In the genomic region with DNA sequence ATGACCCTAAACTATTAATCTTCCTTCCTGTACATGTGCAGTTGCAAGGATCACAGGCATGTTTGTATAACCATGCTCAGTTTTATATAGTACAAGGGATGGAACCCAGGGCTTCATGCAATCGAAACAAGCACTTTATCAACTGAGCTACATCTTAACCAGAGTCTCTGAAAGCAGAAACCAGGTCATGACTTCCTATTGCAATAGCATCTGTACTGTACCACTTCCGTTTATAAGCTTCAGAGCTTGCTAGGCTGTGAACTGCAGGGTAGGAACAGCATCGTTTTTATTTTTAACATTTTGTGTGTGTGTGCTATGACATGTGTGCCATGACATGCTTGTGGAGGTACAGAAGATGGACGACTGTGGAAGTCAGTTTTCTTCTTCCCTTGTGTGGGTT, we compare ENCODE assay signal across 17 mouse cellular contexts. TPM values are rescaled to one million over a fixed set of nuclear protein-coding genes. Genes with fewer than 3 reads are reported as not detected.
DNase-seq lines count a peak whose midpoint lies in the region; ATAC-seq and TF ChIP-seq lines count a peak whose summit lies in the region.
"Had no signal": no experiment of that assay in that cellular context is flagged by ENCODE, and none has a peak within 500 bp of the region (broad histone marks: within the 10 kb centered on the region; RNA-seq: fewer than 3 reads in every experiment).

No protein-coding gene starts in this region.

- 41% methylated on average over 4 of the region's 4 CpGs for WGBS in lung, postnatal 0 days
- WGBS in liver, embryonic 12.5 days (ENCODE audit: insufficient replicate concordance), result 36% methylated on average over 4 of the region's 4 CpGs
- 62% methylated on average over 4 of the region's 4 CpGs for WGBS in forebrain, embryonic 15.5 days

- no peak for TF ChIP-seq EP300 in lung, postnatal 0 days (IDR thresholded peaks at IDR 0.05)
- TF ChIP-seq EP300 in MEL (IDR thresholded peaks at IDR 0.05; ENCODE audit: low read depth in 1 of 2, low read length in 2 of 2), result peak; percentile 39 to 47; a peak in 2 of 4 replicates

- H3K9ac ChIP-seq in lung, postnatal 0 days (replicated peaks; ENCODE audit: low read depth), result no peak overlapping the region
- peak overlapping the region; percentile 50 for H3K9ac ChIP-seq in MEL (ENCODE audit: control insufficient read depth, low read depth, low read length, poor library complexity, severe bottlenecking)
- H3K9ac ChIP-seq in liver, embryonic 12.5 days, result peak overlapping the region; percentile 47
- H3K9ac ChIP-seq in forebrain, embryonic 15.5 days (replicated peaks), result no peak overlapping the region
- H3K9ac ChIP-seq: hindbrain, embryonic 15.5 days; limb, embryonic 15.5 days; neural tube, embryonic 13.5 days had no signal

- no peaks in the 10 kb centered on the region; the same call in 1 of the 2 replicates for H3K4me1 ChIP-seq in lung, postnatal 0 days (ENCODE audit: insufficient read depth, low read depth, low read length)
- peaks cover 9 to 34% of the 10 kb centered on the region in 2 experiments for H3K4me1 ChIP-seq in MEL (ENCODE audit: control insufficient read depth in 1 of 2, insufficient read depth in 2 of 2, low read length in 2 of 2)
- peaks cover 57% of the 10 kb centered on the region for H3K4me1 ChIP-seq in liver, embryonic 12.5 days
- peaks cover 12% of the 10 kb centered on the region for H3K4me1 ChIP-seq in forebrain, embryonic 15.5 days

- no peak for DNase-seq in lung, postnatal 0 days (ENCODE audit: low spot score)
- no peak for DNase-seq in lung, postnatal 10 days
- DNase-seq in MEL (ENCODE audit: low read depth, low spot score), result peak; percentile 87
- DNase-seq in natural killer cell, adult 2 months (ENCODE audit: low spot score in 2 of 2), result peak; percentile 19 to 31
- DNase-seq in Muller cell, postnatal 12 days (ENCODE audit: inconsistent ontology term), result no peak
- DNase-seq in ovary, postnatal 14 days (ENCODE audit: low spot score), result no peak
- DNase-seq: cerebellum, adult 2 months; heart, adult 2 months; kidney, adult 8-10 months; lung, postnatal 4 days; midbrain, embryonic 14.5 days; retina, postnatal 1 day had no signal

- no peak for TF ChIP-seq POLR2A in MEL (IDR thresholded peaks at IDR 0.05; ENCODE audit: control insufficient read depth in 1 of 2, insufficient read depth in 1 of 2, low read depth in 1 of 2, low read length in 2 of 2, poor library complexity in 1 of 2)

- 0 out of 2 replicates have a peak overlapping the region, but pooled peaks have one; percentile 20 for H3K27ac ChIP-seq in lung, postnatal 0 days (ENCODE audit: low read length)
- peak overlapping the region; percentile 71 for H3K27ac ChIP-seq in MEL (ENCODE audit: control insufficient read depth, low read depth, low read length)
- H3K27ac ChIP-seq in liver, embryonic 12.5 days, result peak overlapping the region; percentile 94
- no peak overlapping the region for H3K27ac ChIP-seq in forebrain, embryonic 15.5 days (replicated peaks)
- H3K27ac ChIP-seq: heart, adult 2 months; hindbrain, embryonic 15.5 days; limb, embryonic 15.5 days; neural tube, embryonic 13.5 days had no signal

- H3K4me2 ChIP-seq in lung, postnatal 0 days (replicated peaks; ENCODE audit: low read depth, low read length), result no peak overlapping the region
- peak overlapping the region; percentile 49 for H3K4me2 ChIP-seq in liver, embryonic 12.5 days
- no peak overlapping the region for H3K4me2 ChIP-seq in forebrain, embryonic 15.5 days (replicated peaks)
- H3K4me2 ChIP-seq: hindbrain, embryonic 15.5 days; limb, embryonic 15.5 days; neural tube, embryonic 13.5 days had no signal

- no peak for TF ChIP-seq CTCF in lung, postnatal 0 days (IDR thresholded peaks at IDR 0.05)
- TF ChIP-seq CTCF in MEL (IDR thresholded peaks at IDR 0.05 in 2 of 3, conservative IDR thresholded peaks at IDR 0.05 in 1 of 3; ENCODE audit: control insufficient read depth in 1 of 3, insufficient read depth in 1 of 3, low read depth in 2 of 3, low read length in 3 of 3, poor library complexity in 1 of 3, severe bottlenecking in 1 of 3), result no peak

- ATAC-seq in lung, postnatal 0 days, result no peak
- no peak for ATAC-seq in liver, embryonic 12.5 days
- ATAC-seq in forebrain, embryonic 15.5 days (replicated peaks), result no peak

- H3K79me2 ChIP-seq in MEL (ENCODE audit: control insufficient read depth, insufficient read depth, low read length, poor library complexity), result peaks cover 12% of the 10 kb centered on the region

- TF ChIP-seq RAD21 in MEL (IDR thresholded peaks at IDR 0.05; ENCODE audit: low read depth, low read length), result no peak

- H3K36me3 ChIP-seq in lung, postnatal 0 days (ENCODE audit: insufficient read depth, low read length), result no peaks in the 10 kb centered on the region
- H3K36me3 ChIP-seq in MEL (ENCODE audit: control insufficient read depth in 1 of 2, insufficient read depth in 2 of 2, low read length in 2 of 2), result peaks cover 0 to 33% of the 10 kb centered on the region in 2 experiments; a peak in 2 of 4 replicates
- no peaks in the 10 kb centered on the region for H3K36me3 ChIP-seq in liver, embryonic 12.5 days
- H3K36me3 ChIP-seq in forebrain, embryonic 15.5 days, result no peaks in the 10 kb centered on the region
- H3K36me3 ChIP-seq: hindbrain, embryonic 15.5 days; limb, embryonic 15.5 days; neural tube, embryonic 13.5 days had no signal

- H3K9me3 ChIP-seq in lung, postnatal 0 days (ENCODE audit: low read length), result no peaks in the 10 kb centered on the region
- H3K9me3 ChIP-seq in MEL (replicated peaks; ENCODE audit: insufficient read depth, low read length), result no peaks in the 10 kb centered on the region
- no peaks in the 10 kb centered on the region for H3K9me3 ChIP-seq in liver, embryonic 12.5 days (replicated peaks)
- H3K9me3 ChIP-seq in forebrain, embryonic 15.5 days, result no peaks in the 10 kb centered on the region
- H3K9me3 ChIP-seq: hindbrain, embryonic 15.5 days; limb, embryonic 15.5 days; neural tube, embryonic 13.5 days had no signal

- no peak overlapping the region for H3K4me3 ChIP-seq in lung, postnatal 0 days (ENCODE audit: low read depth, low read length)
- H3K4me3 ChIP-seq in MEL (ENCODE audit: control insufficient read depth in 1 of 2, insufficient read depth in 1 of 2, low read depth in 2 of 2, low read length in 2 of 2), result peak overlapping the region in 1 of 2 experiments; percentile 22; a peak in 2 of 4 replicates
- no peak overlapping the region; the same call in 1 of the 2 replicates for H3K4me3 ChIP-seq in liver, embryonic 12.5 days
- H3K4me3 ChIP-seq in forebrain, embryonic 15.5 days, result no peak overlapping the region
- H3K4me3 ChIP-seq: heart, adult 2 months; hindbrain, embryonic 15.5 days; limb, embryonic 15.5 days; neural tube, embryonic 13.5 days had no signal

- H3K27me3 ChIP-seq in lung, postnatal 0 days (replicated peaks; ENCODE audit: insufficient read depth, low read length), result no peaks in the 10 kb centered on the region
- H3K27me3 ChIP-seq in MEL (ENCODE audit: control insufficient read depth in 1 of 2, insufficient read depth in 2 of 2, low read length in 2 of 2), result no peaks in the 10 kb centered on the region
- no peaks in the 10 kb centered on the region for H3K27me3 ChIP-seq in liver, embryonic 12.5 days (replicated peaks)
- 0 out of 2 replicates have a peak, but pooled peaks cover 11% of the 10 kb centered on the region for H3K27me3 ChIP-seq in forebrain, embryonic 15.5 days
- H3K27me3 ChIP-seq: limb, embryonic 15.5 days had no signal

TF ChIP-seq in MEL, 35 proteins besides CTCF, POLR2A, EP300 and RAD21 (continues in another document):
- no peak for TF ChIP-seq NRF1 (IDR thresholded peaks at IDR 0.05; ENCODE audit: insufficient read depth, low read depth, low read length, poor library complexity, severe bottlenecking)
- TF ChIP-seq USF2 (IDR thresholded peaks at IDR 0.05; ENCODE audit: borderline replicate concordance in 1 of 2, insufficient read depth in 1 of 2, low read depth in 1 of 2, low read length in 2 of 2), result no peak
- peak; percentile 66 for TF ChIP-seq ELF1 (IDR thresholded peaks at IDR 0.05; ENCODE audit: low read depth, low read length)
- TF ChIP-seq MAFK (IDR thresholded peaks at IDR 0.05; ENCODE audit: borderline replicate concordance, low read depth, low read length), result no peak
- TF ChIP-seq RCOR1 (IDR thresholded peaks at IDR 0.05; ENCODE audit: low read depth, low read length), result peak; percentile 73
- no peak for TF ChIP-seq ZC3H11A (IDR thresholded peaks at IDR 0.05; ENCODE audit: low read depth, low read length)
- TF ChIP-seq E2F4 (IDR thresholded peaks at IDR 0.05; ENCODE audit: borderline replicate concordance, low read depth, low read length), result no peak
- no peak for TF ChIP-seq MEF2A (IDR thresholded peaks at IDR 0.05; ENCODE audit: extremely low read depth, insufficient replicate concordance, low read depth, low read length, poor library complexity, severe bottlenecking)
- TF ChIP-seq MYC (IDR thresholded peaks at IDR 0.05; ENCODE audit: low read depth, low read length), result 0 out of 2 replicates have a peak, but pooled peaks have one; percentile 15
- no peak for TF ChIP-seq BHLHE40 (IDR thresholded peaks at IDR 0.05; ENCODE audit: borderline replicate concordance, low read depth, low read length)

RNA-seq across cellular contexts. Expression of a gene that starts 3.6 kb away (rescaled TPM):
- 20.4 and 21.6 TPM in 2 replicates for polyA plus RNA-seq in lung, postnatal 0 days (2015; fragmentation: Nextera tagmentation; extraction: Ambion mirVana)
- 37.1 and 49.9 TPM in 2 replicates for total RNA-seq in MEL (2012; rRNA removed)
- polyA plus RNA-seq in MEL (2012; ENCODE audit: insufficient read depth in 1 of 2, insufficient read length in 2 of 2, low read depth in 1 of 2, low replicate concordance in 2 of 2, missing spikeins in 1 of 2), result 100 to 1,000 TPM in 1 of 2 experiments, not detected in 1; 116 TPM
- polyA plus RNA-seq in liver, embryonic 12.5 days (2016; fragmentation: Nextera tagmentation; extraction: Ambion mirVana), result 59.0 and 62.7 TPM in 2 replicates
- polyA plus RNA-seq in forebrain, embryonic 15.5 days (2015; fragmentation: Nextera tagmentation; extraction: Ambion mirVana), result 3.0 and 3.5 TPM in 2 replicates

RNA-seq across cellular contexts. Expression of a gene that starts 23.2 kb away (rescaled TPM):
- polyA plus RNA-seq in lung, postnatal 0 days (2015; fragmentation: Nextera tagmentation; extraction: Ambion mirVana), result 30.7 and 33.5 TPM in 2 replicates
- 81.4 and 83.1 TPM in 2 replicates for total RNA-seq in MEL (2012; rRNA removed)
- 100 to 1,000 TPM in 1 of 2 experiments, 10 to 100 TPM in 1; 95.4 to 100 TPM for polyA plus RNA-seq in MEL (2012; ENCODE audit: insufficient read depth in 1 of 2, insufficient read length in 2 of 2, low read depth in 1 of 2, low replicate concordance in 2 of 2, missing spikeins in 1 of 2)
- polyA plus RNA-seq in liver, embryonic 12.5 days (2016; fragmentation: Nextera tagmentation; extraction: Ambion mirVana), result 48.1 and 49.5 TPM in 2 replicates
- polyA plus RNA-seq in forebrain, embryonic 15.5 days (2015; fragmentation: Nextera tagmentation; extraction: Ambion mirVana), result 75.7 and 75.9 TPM in 2 replicates

RNA-seq across cellular contexts. Expression of a gene that starts 51.3 kb away (rescaled TPM):
- polyA plus RNA-seq in lung, postnatal 0 days (2015; fragmentation: Nextera tagmentation; extraction: Ambion mirVana), result 87.3 and 96.8 TPM in 2 replicates
- total RNA-seq in MEL (2012; rRNA removed), result 51.8 and 59.1 TPM in 2 replicates
- polyA plus RNA-seq in MEL (2012; ENCODE audit: insufficient read depth in 1 of 2, insufficient read length in 2 of 2, low read depth in 1 of 2, low replicate concordance in 2 of 2, missing spikeins in 1 of 2), result 10 to 100 TPM in 1 of 2 experiments, not detected in 1; 82.4 TPM
- polyA plus RNA-seq in liver, embryonic 12.5 days (2016; fragmentation: Nextera tagmentation; extraction: Ambion mirVana), result 58.2 and 61.3 TPM in 2 replicates
- 150 and 155 TPM in 2 replicates for polyA plus RNA-seq in forebrain, embryonic 15.5 days (2015; fragmentation: Nextera tagmentation; extraction: Ambion mirVana)

Comparison
In these comparisons a context has a peak if more than half of its experiments do, and no peak if none do; other contexts are left out.
1. DNase-seq: peak in MEL (single experiment) and natural killer cell, adult 2 months (2 of 2); none in lung, postnatal 0 days (single experiment), lung, postnatal 10 days (single experiment), Muller cell, postnatal 12 days (single experiment) and ovary, postnatal 14 days (single experiment).
2. H3K9ac ChIP-seq: peak in MEL (single experiment) and liver, embryonic 12.5 days (single experiment); none in lung, postnatal 0 days (single experiment) and forebrain, embryonic 15.5 days (single experiment).